ENCODE assay signal across 22 mouse cellular contexts in genomic region chr6:22439871-22440270, GRCm38 (mm10).
"Had no signal": no experiment of that assay in that cellular context is flagged by ENCODE, and none has a peak within 500 bp of the region (broad histone marks: within the 10 kb centered on the region; RNA-seq: fewer than 3 reads in every experiment).

No protein-coding gene starts in this region.

- DNase-seq: liver, postnatal 0 days; lung, adult 2 months; lung, postnatal 14 days; midbrain, embryonic 14.5 days; retina, postnatal 1 day; right cerebral cortex, adult 18-20 months; right cerebral cortex, postnatal 25 days; right cerebral cortex, postnatal 4 days; spleen, adult 18-20 months; thymus, adult 2 months; thymus, postnatal 25 days; thymus, postnatal 4 days had no signal

- H3K9ac ChIP-seq: liver, embryonic 15.5 days; liver, postnatal 0 days; lung, embryonic 15.5 days; midbrain, embryonic 12.5 days; neural tube, embryonic 13.5 days; neural tube, embryonic 15.5 days had no signal

- ATAC-seq: liver, postnatal 0 days; lung, postnatal 0 days; midbrain, embryonic 16.5 days had no signal

- H3K27ac ChIP-seq: liver, embryonic 15.5 days; lung, embryonic 15.5 days; macrophage; midbrain, embryonic 10.5 days; midbrain, embryonic 12.5 days; neural tube, embryonic 13.5 days; neural tube, embryonic 15.5 days had no signal

- H3K4me2 ChIP-seq: liver, embryonic 15.5 days; lung, embryonic 15.5 days; midbrain, embryonic 12.5 days; neural tube, embryonic 13.5 days; neural tube, embryonic 15.5 days had no signal

- H3K9me3 ChIP-seq: liver, embryonic 15.5 days; lung, embryonic 15.5 days; midbrain, embryonic 12.5 days; neural tube, embryonic 13.5 days; neural tube, embryonic 15.5 days had no signal

- H3K4me1 ChIP-seq: liver, embryonic 15.5 days; midbrain, embryonic 10.5 days; midbrain, embryonic 12.5 days; neural tube, embryonic 13.5 days; neural tube, embryonic 15.5 days had no signal

- H3K27me3 ChIP-seq: liver, embryonic 15.5 days; lung, embryonic 15.5 days; midbrain, embryonic 12.5 days; neural tube, embryonic 13.5 days; neural tube, embryonic 15.5 days had no signal

- H3K36me3 ChIP-seq: liver, embryonic 15.5 days; lung, embryonic 15.5 days; midbrain, embryonic 10.5 days; midbrain, embryonic 12.5 days; neural tube, embryonic 13.5 days; neural tube, embryonic 15.5 days had no signal

- H3K4me3 ChIP-seq: liver, embryonic 15.5 days; lung, embryonic 15.5 days; midbrain, embryonic 10.5 days; midbrain, embryonic 12.5 days; myocyte; neural tube, embryonic 13.5 days; neural tube, embryonic 15.5 days had no signal
